In the genomic region with DNA sequence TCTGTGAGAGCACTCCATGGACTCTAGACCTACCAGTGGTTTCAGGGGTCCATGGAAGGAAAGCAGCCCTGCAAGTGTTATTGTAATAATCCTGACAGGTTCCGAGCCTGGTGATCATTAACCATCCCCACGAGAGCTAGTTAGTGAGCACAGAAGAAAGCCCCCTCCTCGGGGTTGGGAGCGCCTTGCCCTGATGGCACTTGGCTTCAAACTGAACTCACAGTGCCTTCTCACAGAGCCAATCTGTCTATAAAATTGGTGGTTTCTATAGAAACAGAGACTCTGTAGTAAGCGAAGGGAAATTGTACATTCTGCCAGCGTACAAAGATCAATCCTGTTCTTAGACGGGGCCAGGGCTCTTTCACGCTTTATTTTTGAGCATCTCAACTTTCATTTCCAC, we compare ENCODE assay signal across 28 mouse cellular contexts.
A peak's percentile ranks its signal among the peaks of the same experiment; 100 is the strongest.
DNase-seq lines count a peak whose midpoint lies in the region; ATAC-seq lines count a peak whose summit lies in the region.
"Had no signal": no experiment of that assay in that cellular context is flagged by ENCODE, and none has a peak within 500 bp of the region (broad histone marks: within the 10 kb centered on the region; RNA-seq: fewer than 3 reads in every experiment).

No protein-coding gene starts in this region.

- no peaks in the 10 kb centered on the region for H3K36me3 ChIP-seq in forebrain, embryonic 16.5 days (ENCODE audit: control insufficient read depth, insufficient read depth)
- no peaks in the 10 kb centered on the region for H3K36me3 ChIP-seq in forebrain, embryonic 15.5 days
- H3K36me3 ChIP-seq in hindbrain, embryonic 15.5 days: no peaks in the 10 kb centered on the region
- no peaks in the 10 kb centered on the region for H3K36me3 ChIP-seq in hindbrain, embryonic 11.5 days (ENCODE audit: control insufficient read depth, insufficient read depth, low read length)
- H3K36me3 ChIP-seq in midbrain, embryonic 14.5 days (ENCODE audit: control insufficient read depth, insufficient read depth, low read length): no peaks in the 10 kb centered on the region
- H3K36me3 ChIP-seq in midbrain, embryonic 11.5 days (ENCODE audit: control insufficient read depth, insufficient read depth, low read length): no peaks in the 10 kb centered on the region
- H3K36me3 ChIP-seq: embryonic facial prominence, embryonic 10.5 days; embryonic facial prominence, embryonic 15.5 days; limb, embryonic 10.5 days; limb, embryonic 15.5 days; neural tube, embryonic 15.5 days had no signal

- H3K4me3 ChIP-seq in forebrain, embryonic 16.5 days (replicated peaks; ENCODE audit: low read length): no peak overlapping the region
- no peak overlapping the region for H3K4me3 ChIP-seq in forebrain, embryonic 15.5 days
- no peak overlapping the region for H3K4me3 ChIP-seq in hindbrain, embryonic 15.5 days
- H3K4me3 ChIP-seq in hindbrain, embryonic 11.5 days (ENCODE audit: low read depth, low read length): no peak overlapping the region
- H3K4me3 ChIP-seq in midbrain, embryonic 14.5 days (replicated peaks; ENCODE audit: low read depth, low read length): no peak overlapping the region
- H3K4me3 ChIP-seq in midbrain, embryonic 11.5 days (ENCODE audit: low read depth, low read length): no peak overlapping the region
- H3K4me3 ChIP-seq: embryonic facial prominence, embryonic 10.5 days; embryonic facial prominence, embryonic 15.5 days; limb, embryonic 10.5 days; limb, embryonic 15.5 days; neural tube, embryonic 15.5 days had no signal

- 73% methylated on average over 8 of the region's 8 CpGs for WGBS in forebrain, embryonic 16.5 days
- WGBS in forebrain, embryonic 15.5 days: 75% methylated on average over 8 of the region's 8 CpGs
- WGBS in hindbrain, embryonic 15.5 days: 63% methylated on average over 8 of the region's 8 CpGs
- WGBS in hindbrain, embryonic 11.5 days: 84% methylated on average over 8 of the region's 8 CpGs
- WGBS in midbrain, embryonic 14.5 days: 64% methylated on average over 8 of the region's 8 CpGs
- 92% methylated on average over 8 of the region's 8 CpGs for WGBS in midbrain, embryonic 11.5 days

- 0 out of 2 replicates have a peak, but pooled peaks cover 3% of the 10 kb centered on the region for H3K4me1 ChIP-seq in forebrain, embryonic 16.5 days (replicated peaks; ENCODE audit: control insufficient read depth, insufficient read depth, low read length)
- H3K4me1 ChIP-seq in forebrain, embryonic 15.5 days: no peaks in the 10 kb centered on the region
- H3K4me1 ChIP-seq in hindbrain, embryonic 15.5 days (replicated peaks): peaks cover 4% of the 10 kb centered on the region; the same call in 1 of the 2 replicates
- H3K4me1 ChIP-seq in hindbrain, embryonic 11.5 days (replicated peaks; ENCODE audit: control insufficient read depth, insufficient read depth, low read length): no peaks in the 10 kb centered on the region
- no peaks in the 10 kb centered on the region for H3K4me1 ChIP-seq in midbrain, embryonic 14.5 days (ENCODE audit: control insufficient read depth, insufficient read depth, low read length)
- no peaks in the 10 kb centered on the region for H3K4me1 ChIP-seq in midbrain, embryonic 11.5 days (ENCODE audit: control insufficient read depth, insufficient read depth, low read length)
- H3K4me1 ChIP-seq: embryonic facial prominence, embryonic 10.5 days; embryonic facial prominence, embryonic 15.5 days; limb, embryonic 10.5 days; limb, embryonic 15.5 days had no signal

- no peak for DNase-seq in hindbrain, embryonic 11.5 days (ENCODE audit: low spot score)
- peak; percentile 71 for DNase-seq in midbrain, embryonic 14.5 days
- no peak for DNase-seq in midbrain, embryonic 11.5 days (ENCODE audit: low spot score, missing footprints)
- DNase-seq: adrenal gland, postnatal 14 days; cerebellum, adult 2 months; cerebellum, postnatal 25 days; gastrocnemius, postnatal 10 days; heart, postnatal 4 days; kidney, adult 11 months; layer of hippocampus, postnatal 36 days; lung, adult 2 months; lung, postnatal 10 days; retina, postnatal 1 day; right cerebral cortex, postnatal 14 days had no signal

- H3K27me3 ChIP-seq in forebrain, embryonic 16.5 days (replicated peaks; ENCODE audit: control insufficient read depth, insufficient read depth, low read length): no peaks in the 10 kb centered on the region
- no peaks in the 10 kb centered on the region for H3K27me3 ChIP-seq in forebrain, embryonic 15.5 days
- no peaks in the 10 kb centered on the region for H3K27me3 ChIP-seq in hindbrain, embryonic 15.5 days
- H3K27me3 ChIP-seq in hindbrain, embryonic 11.5 days (ENCODE audit: control insufficient read depth, insufficient read depth, low read length): no peaks in the 10 kb centered on the region
- no peaks in the 10 kb centered on the region for H3K27me3 ChIP-seq in midbrain, embryonic 14.5 days (ENCODE audit: control insufficient read depth, insufficient read depth, low read length)
- H3K27me3 ChIP-seq in midbrain, embryonic 11.5 days (ENCODE audit: control insufficient read depth, insufficient read depth, low read length): no peaks in the 10 kb centered on the region
- H3K27me3 ChIP-seq: embryonic facial prominence, embryonic 15.5 days; limb, embryonic 15.5 days; neural tube, embryonic 15.5 days had no signal

- H3K27ac ChIP-seq in forebrain, embryonic 16.5 days (ENCODE audit: low read length): 0 out of 2 replicates have a peak overlapping the region, but pooled peaks have one; percentile 58
- H3K27ac ChIP-seq in forebrain, embryonic 15.5 days (replicated peaks): no peak overlapping the region
- no peak overlapping the region for H3K27ac ChIP-seq in hindbrain, embryonic 15.5 days (replicated peaks)
- no peak overlapping the region for H3K27ac ChIP-seq in hindbrain, embryonic 11.5 days (ENCODE audit: low read depth, low read length)
- H3K27ac ChIP-seq in midbrain, embryonic 14.5 days (replicated peaks; ENCODE audit: low read depth, low read length): peak overlapping the region; percentile 60
- H3K27ac ChIP-seq in midbrain, embryonic 11.5 days (ENCODE audit: low read depth, low read length): no peak overlapping the region
- H3K27ac ChIP-seq: embryonic facial prominence, embryonic 10.5 days; embryonic facial prominence, embryonic 15.5 days; kidney, postnatal 0 days; limb, embryonic 10.5 days; limb, embryonic 15.5 days; liver, embryonic 14.5 days; macrophage; neural tube, embryonic 15.5 days had no signal

- ATAC-seq in forebrain, embryonic 16.5 days: peak; percentile 36; the same call in 1 of the 2 replicates
- ATAC-seq in forebrain, embryonic 15.5 days (replicated peaks): no peak
- ATAC-seq in hindbrain, embryonic 15.5 days (ENCODE audit: low FRiP score, low read depth): 0 out of 2 replicates have a peak, but pooled peaks have one; percentile 34
- ATAC-seq in hindbrain, embryonic 11.5 days (ENCODE audit: low FRiP score): no peak
- no peak for ATAC-seq in midbrain, embryonic 14.5 days (ENCODE audit: low FRiP score, low TSS enrichment)
- no peak for ATAC-seq in midbrain, embryonic 11.5 days (ENCODE audit: low FRiP score)
- ATAC-seq in inflammation-experienced regulatory T-cells, adult 6 months: no peak
- ATAC-seq: CD4-positive, CD25-positive, alpha-beta regulatory T cell, adult 4 months had no signal

- H3K4me2 ChIP-seq in forebrain, embryonic 16.5 days (ENCODE audit: low read length): no peak overlapping the region
- no peak overlapping the region for H3K4me2 ChIP-seq in forebrain, embryonic 15.5 days (replicated peaks)
- no peak overlapping the region for H3K4me2 ChIP-seq in hindbrain, embryonic 15.5 days
- no peak overlapping the region for H3K4me2 ChIP-seq in hindbrain, embryonic 11.5 days (replicated peaks; ENCODE audit: low read depth, low read length)
- H3K4me2 ChIP-seq in midbrain, embryonic 14.5 days (ENCODE audit: low read length): no peak overlapping the region
- no peak overlapping the region for H3K4me2 ChIP-seq in midbrain, embryonic 11.5 days
- H3K4me2 ChIP-seq: embryonic facial prominence, embryonic 15.5 days; heart, embryonic 11.5 days; limb, embryonic 15.5 days; neural tube, embryonic 15.5 days had no signal

- no peaks in the 10 kb centered on the region for H3K9me3 ChIP-seq in forebrain, embryonic 16.5 days (ENCODE audit: control insufficient read depth, low read length)
- no peaks in the 10 kb centered on the region for H3K9me3 ChIP-seq in forebrain, embryonic 15.5 days
- H3K9me3 ChIP-seq in hindbrain, embryonic 15.5 days: no peaks in the 10 kb centered on the region
- H3K9me3 ChIP-seq in hindbrain, embryonic 11.5 days (ENCODE audit: control insufficient read depth, low read length): no peaks in the 10 kb centered on the region
- no peaks in the 10 kb centered on the region for H3K9me3 ChIP-seq in midbrain, embryonic 14.5 days (ENCODE audit: control insufficient read depth, low read length)
- no peaks in the 10 kb centered on the region for H3K9me3 ChIP-seq in midbrain, embryonic 11.5 days (ENCODE audit: control insufficient read depth, low read length)
- H3K9me3 ChIP-seq: embryonic facial prominence, embryonic 10.5 days; embryonic facial prominence, embryonic 15.5 days; limb, embryonic 10.5 days; limb, embryonic 15.5 days; neural tube, embryonic 15.5 days had no signal

- H3K9ac ChIP-seq in forebrain, embryonic 16.5 days (replicated peaks; ENCODE audit: low read depth, low read length): no peak overlapping the region
- no peak overlapping the region for H3K9ac ChIP-seq in forebrain, embryonic 15.5 days (replicated peaks)
- H3K9ac ChIP-seq in hindbrain, embryonic 15.5 days: no peak overlapping the region
- no peak overlapping the region for H3K9ac ChIP-seq in hindbrain, embryonic 11.5 days (ENCODE audit: low read depth, low read length)
- H3K9ac ChIP-seq in midbrain, embryonic 14.5 days (replicated peaks; ENCODE audit: low read length): no peak overlapping the region
- no peak overlapping the region for H3K9ac ChIP-seq in midbrain, embryonic 11.5 days (ENCODE audit: low read length)
- H3K9ac ChIP-seq: embryonic facial prominence, embryonic 15.5 days; limb, embryonic 15.5 days; liver, embryonic 14.5 days; neural tube, embryonic 15.5 days had no signal

Comparison
In these comparisons a context has a peak if more than half of its experiments do, and no peak if none do; other contexts are left out.
1. ATAC-seq: peak in forebrain, embryonic 16.5 days (single experiment) and hindbrain, embryonic 15.5 days (single experiment); none in forebrain, embryonic 15.5 days (single experiment), hindbrain, embryonic 11.5 days (single experiment), midbrain, embryonic 14.5 days (single experiment), midbrain, embryonic 11.5 days (single experiment) and inflammation-experienced regulatory T-cells, adult 6 months (single experiment).
2. H3K27ac ChIP-seq: peak in forebrain, embryonic 16.5 days (single experiment) and midbrain, embryonic 14.5 days (single experiment); none in forebrain, embryonic 15.5 days (single experiment), hindbrain, embryonic 15.5 days (single experiment), hindbrain, embryonic 11.5 days (single experiment) and midbrain, embryonic 11.5 days (single experiment).